Mouse (Mus musculus): ENCODE measurements around the gene Irf5. TPM values are rescaled to one million over a fixed set of nuclear protein-coding genes. Genes with fewer than 3 reads are reported as not detected.

Irf5 gene
- polyA plus RNA-seq, 1 experiment from 2014 or later = 24.9 TPM

GRCm38 (mm10) chr6:29507447-29508309 is 18.7 kb upstream of the Irf5 start, which contains the start of gene Kcp:
TSS of gene Kcp (minus strand) at chr6:29507952.
- DNase-seq (ENCODE audit: low spot score) = no peak
- Histone ChIP-seq H3K4me3 (peak within 1 kb of the TSS; percentile 77), H3K27ac (peak within 1 kb of the TSS; percentile 89), H3K36me3 (peaks cover 2% of the 10 kb centered on the region; the same call in 1 of the 2 replicates), H3K27me3 (ENCODE audit: insufficient read depth, poor library complexity, severe bottlenecking) (peaks cover 50% of the 10 kb centered on the region), H3K4me1 (peaks cover 46% of the 10 kb centered on the region), H3K9me3 (no peaks in the 10 kb centered on the region)
- WGBS = 1% methylated on average over 47 of the region's 47 CpGs

- Histone ChIP-seq H3K4me1 (peaks cover 61% of the 10 kb centered on the region), H3K36me3 (peaks cover 2% of the 10 kb centered on the region; the same call in 1 of the 2 replicates), H3K27me3 (ENCODE audit: insufficient read depth, poor library complexity, severe bottlenecking) (peaks cover 45% of the 10 kb centered on the region), H3K27ac (peak overlapping the region; percentile 44; the same call in 1 of the 2 replicates), H3K4me3 (0 out of 2 replicates have a peak overlapping the region, but pooled peaks have one; percentile 15), H3K9me3 (no peaks in the 10 kb centered on the region)
- DNase-seq (ENCODE audit: low spot score) = no peak
- WGBS = 48% methylated on average over 2 of the region's 2 CpGs
These were observed 17.3 kb upstream of the Irf5 start for GRCm38 (mm10) chr6:29509086-29509485.

GRCm38 (mm10) chr6:29513284-29513683 is 13.1 kb upstream of the Irf5 start:
- H3K27me3 ChIP-seq (ENCODE audit: insufficient read depth, poor library complexity, severe bottlenecking) = peaks cover 11% of the 10 kb centered on the region; the same call in 1 of the 2 replicates
- H3K4me1 ChIP-seq = peaks cover 54% of the 10 kb centered on the region
- WGBS = 0% methylated on average over 11 of the region's 11 CpGs
- DNase-seq (ENCODE audit: low spot score) = peak; percentile 87
- peak overlapping the region; percentile 86 for H3K27ac ChIP-seq
- H3K9me3 ChIP-seq = no peaks in the 10 kb centered on the region
- no peaks in the 10 kb centered on the region for H3K36me3 ChIP-seq
- peak overlapping the region; percentile 45 for H3K4me3 ChIP-seq

GRCm38 (mm10) chr6:29517139-29517538 is 9.3 kb upstream of the Irf5 start:
- peak overlapping the region; percentile 50; the same call in 1 of the 2 replicates for H3K27ac ChIP-seq
- DNase-seq (ENCODE audit: low spot score) = peak; percentile 89
- WGBS = 6% methylated on average over 5 of the region's 5 CpGs
- no peak overlapping the region for H3K4me3 ChIP-seq
- 0 out of 2 replicates have a peak, but pooled peaks cover under 1% of the 10 kb centered on the region for H3K27me3 ChIP-seq (ENCODE audit: insufficient read depth, poor library complexity, severe bottlenecking)
- peaks cover 40% of the 10 kb centered on the region for H3K4me1 ChIP-seq
- H3K36me3 ChIP-seq = no peaks in the 10 kb centered on the region
- H3K9me3 ChIP-seq = no peaks in the 10 kb centered on the region

- Histone ChIP-seq H3K27ac (peak overlapping the region; percentile 72; the same call in 1 of the 2 replicates), H3K4me3 (no peak overlapping the region), H3K4me1 (peaks cover 34% of the 10 kb centered on the region), H3K9me3 (no peaks in the 10 kb centered on the region), H3K36me3 (no peaks in the 10 kb centered on the region), H3K27me3 (ENCODE audit: insufficient read depth, poor library complexity, severe bottlenecking) (peaks cover 27% of the 10 kb centered on the region)
- no peak for DNase-seq (ENCODE audit: low spot score)
- WGBS = 67% methylated on average over 6 of the region's 6 CpGs
These were observed 3.7 kb upstream of the Irf5 start for GRCm38 (mm10) chr6:29522626-29523300.

- H3K4me1 ChIP-seq = peaks cover 41% of the 10 kb centered on the region
- H3K27me3 ChIP-seq (ENCODE audit: insufficient read depth, poor library complexity, severe bottlenecking) = peaks cover 34% of the 10 kb centered on the region
- H3K36me3 ChIP-seq = no peaks in the 10 kb centered on the region
- no peak for DNase-seq (ENCODE audit: low spot score)
- H3K4me3 ChIP-seq = no peak overlapping the region
- WGBS = 64% methylated on average over 12 of the region's 12 CpGs
- no peaks in the 10 kb centered on the region for H3K9me3 ChIP-seq
- peak overlapping the region; percentile 72 for H3K27ac ChIP-seq
These were observed 3.0 kb upstream of the Irf5 start for GRCm38 (mm10) chr6:29523301-29524033.

GRCm38 (mm10) chr6:29524034-29524489 is 2.4 kb upstream of the Irf5 start:
- Histone ChIP-seq H3K27me3 (ENCODE audit: insufficient read depth, poor library complexity, severe bottlenecking) (peaks cover 39% of the 10 kb centered on the region), H3K36me3 (no peaks in the 10 kb centered on the region), H3K27ac (peak overlapping the region; percentile 72), H3K9me3 (no peaks in the 10 kb centered on the region), H3K4me1 (peaks cover 47% of the 10 kb centered on the region), H3K4me3 (no peak overlapping the region)
- DNase-seq (ENCODE audit: low spot score) = peak; percentile 88
- WGBS = 34% methylated on average over 6 of the region's 6 CpGs

- Histone ChIP-seq H3K36me3 (no peaks in the 10 kb centered on the region), H3K4me1 (peaks cover 59% of the 10 kb centered on the region), H3K9me3 (no peaks in the 10 kb centered on the region), H3K27ac (no peak overlapping the region), H3K4me3 (no peak overlapping the region), H3K27me3 (ENCODE audit: insufficient read depth, poor library complexity, severe bottlenecking) (peaks cover 41% of the 10 kb centered on the region)
- 70% methylated on average over 6 of the region's 6 CpGs for WGBS
- no peak for DNase-seq (ENCODE audit: low spot score)
These were observed 1.2 kb upstream of the Irf5 start for GRCm38 (mm10) chr6:29525256-29525655.

- Histone ChIP-seq H3K27me3 (ENCODE audit: insufficient read depth, poor library complexity, severe bottlenecking) (peaks cover 47% of the 10 kb centered on the region), H3K4me1 (peaks cover 67% of the 10 kb centered on the region), H3K36me3 (peaks cover 14% of the 10 kb centered on the region; the same call in 1 of the 2 replicates), H3K27ac (peak overlapping the region; percentile 86), H3K9me3 (no peaks in the 10 kb centered on the region), H3K4me3 (peak overlapping the region; percentile 73)
- no peak for DNase-seq (ENCODE audit: low spot score)
- 4% methylated on average over 34 of the region's 34 CpGs for WGBS
These were observed 1.1 kb downstream of the Irf5 start for GRCm38 (mm10) chr6:29527361-29528164.

GRCm38 (mm10) chr6:29528165-29528505 is 1.7 kb downstream of the Irf5 start:
- Histone ChIP-seq H3K27ac (peak overlapping the region; percentile 60), H3K4me1 (peaks cover 65% of the 10 kb centered on the region), H3K27me3 (ENCODE audit: insufficient read depth, poor library complexity, severe bottlenecking) (peaks cover 42% of the 10 kb centered on the region), H3K4me3 (peak overlapping the region; percentile 73), H3K9me3 (no peaks in the 10 kb centered on the region), H3K36me3 (peaks cover 14% of the 10 kb centered on the region; the same call in 1 of the 2 replicates)
- DNase-seq (ENCODE audit: low spot score) = no peak
- 22% methylated on average over 8 of the region's 8 CpGs for WGBS

GRCm38 (mm10) chr6:29528561-29529443 is 2.4 kb downstream of the Irf5 start:
- Histone ChIP-seq H3K27ac (peak overlapping the region; percentile 60), H3K4me1 (peaks cover 58% of the 10 kb centered on the region), H3K4me3 (peak overlapping the region; percentile 73), H3K9me3 (no peaks in the 10 kb centered on the region), H3K36me3 (peaks cover 18% of the 10 kb centered on the region; the same call in 1 of the 2 replicates), H3K27me3 (ENCODE audit: insufficient read depth, poor library complexity, severe bottlenecking) (peaks cover 39% of the 10 kb centered on the region)
- no peak for DNase-seq (ENCODE audit: low spot score)
- 18% methylated on average over 13 of the region's 13 CpGs for WGBS
